In genomic region chr19:23968862-23969225, GRCm38 (mm10) we compare ENCODE assay signal across 24 mouse cellular contexts.
DNase-seq lines count a peak whose midpoint lies in the region; ATAC-seq and TF ChIP-seq lines count a peak whose summit lies in the region.
"Had no signal": no experiment of that assay in that cellular context is flagged by ENCODE, and none has a peak within 500 bp of the region (broad histone marks: within the 10 kb centered on the region; RNA-seq: fewer than 3 reads in every experiment).

No protein-coding gene starts in this region.

- H3K36me3 ChIP-seq in heart, embryonic 11.5 days (ENCODE audit: control insufficient read depth, insufficient read depth, low read length): no peaks in the 10 kb centered on the region
- H3K36me3 ChIP-seq in heart, embryonic 16.5 days (ENCODE audit: control insufficient read depth, insufficient read depth): no peaks in the 10 kb centered on the region
- H3K36me3 ChIP-seq in lung, postnatal 0 days (ENCODE audit: insufficient read depth, low read length): 0 out of 2 replicates have a peak, but pooled peaks cover 5% of the 10 kb centered on the region
- H3K36me3 ChIP-seq: stomach, embryonic 15.5 days had no signal

- no peak overlapping the region for H3K4me3 ChIP-seq in heart, embryonic 11.5 days (ENCODE audit: low read depth, low read length)
- H3K4me3 ChIP-seq in heart, embryonic 16.5 days (ENCODE audit: low read length): no peak overlapping the region
- no peak overlapping the region for H3K4me3 ChIP-seq in lung, postnatal 0 days (ENCODE audit: low read depth, low read length)
- H3K4me3 ChIP-seq: erythroblast, embryonic 14.5 days; stomach, embryonic 15.5 days had no signal

- ATAC-seq in heart, embryonic 11.5 days (replicated peaks; ENCODE audit: insufficient number of reproducible peaks, low FRiP score, low TSS enrichment): no peak
- ATAC-seq in heart, embryonic 16.5 days (replicated peaks; ENCODE audit: extremely low read depth, insufficient read depth, low FRiP score): no peak
- ATAC-seq in lung, postnatal 0 days: no peak
- ATAC-seq: CD4-positive, CD25-positive, alpha-beta regulatory T cell, adult 4 months; forebrain, postnatal 0 days; midbrain, embryonic 16.5 days had no signal

- 82% methylated on average over 2 of the region's 2 CpGs for WGBS in heart, embryonic 11.5 days (ENCODE audit: insufficient replicate concordance)
- WGBS in heart, embryonic 16.5 days: 69% methylated on average over 2 of the region's 2 CpGs
- WGBS in lung, postnatal 0 days: 63% methylated on average over 2 of the region's 2 CpGs

- H3K4me2 ChIP-seq in heart, embryonic 11.5 days: no peak overlapping the region
- no peak overlapping the region for H3K4me2 ChIP-seq in heart, embryonic 16.5 days (ENCODE audit: low read depth, low read length)
- H3K4me2 ChIP-seq in lung, postnatal 0 days (replicated peaks; ENCODE audit: low read depth, low read length): no peak overlapping the region
- H3K4me2 ChIP-seq: hindbrain, embryonic 14.5 days; midbrain, embryonic 11.5 days; stomach, embryonic 15.5 days had no signal

- peak overlapping the region; percentile 38; the same call in 1 of the 2 replicates for H3K27ac ChIP-seq in heart, embryonic 11.5 days (ENCODE audit: low read depth, low read length)
- peak overlapping the region; percentile 80 for H3K27ac ChIP-seq in heart, embryonic 16.5 days (ENCODE audit: low read length)
- H3K27ac ChIP-seq in lung, postnatal 0 days (ENCODE audit: low read length): peak overlapping the region; percentile 83
- H3K27ac ChIP-seq: hindbrain, embryonic 14.5 days; liver, embryonic 14.5 days; stomach, embryonic 15.5 days had no signal

- no peaks in the 10 kb centered on the region for H3K9me3 ChIP-seq in heart, embryonic 11.5 days (replicated peaks; ENCODE audit: control insufficient read depth, low read length)
- H3K9me3 ChIP-seq in heart, embryonic 16.5 days (replicated peaks; ENCODE audit: control insufficient read depth, low read length): no peaks in the 10 kb centered on the region
- H3K9me3 ChIP-seq in lung, postnatal 0 days (ENCODE audit: low read length): no peaks in the 10 kb centered on the region
- H3K9me3 ChIP-seq: stomach, embryonic 15.5 days had no signal

- H3K4me1 ChIP-seq in heart, embryonic 11.5 days (ENCODE audit: control insufficient read depth, insufficient read depth, low read length): peaks cover 46% of the 10 kb centered on the region
- peaks cover 69% of the 10 kb centered on the region for H3K4me1 ChIP-seq in heart, embryonic 16.5 days (ENCODE audit: control insufficient read depth, insufficient read depth, low read length)
- H3K4me1 ChIP-seq in lung, postnatal 0 days (ENCODE audit: insufficient read depth, low read depth, low read length): peaks cover 8% of the 10 kb centered on the region; the same call in 1 of the 2 replicates

- intact Hi-C loops in heart, postnatal 14 days (cut with DNase I): loop anchor here (5.0 to 10.0 kb wide), 4 partner anchors 128 to 306 kb away; partner anchors contain the start of genes Apba1 and Ptar1

- TF ChIP-seq CTCF in lung, postnatal 0 days (IDR thresholded peaks at IDR 0.05): 0 out of 2 replicates have a peak, but pooled peaks have one; percentile 2

- no peaks in the 10 kb centered on the region for H3K27me3 ChIP-seq in heart, embryonic 11.5 days (ENCODE audit: control insufficient read depth, insufficient read depth, low read length)
- H3K27me3 ChIP-seq in heart, embryonic 16.5 days (ENCODE audit: control insufficient read depth, insufficient read depth, low read length): no peaks in the 10 kb centered on the region
- H3K27me3 ChIP-seq in lung, postnatal 0 days (replicated peaks; ENCODE audit: insufficient read depth, low read length): no peaks in the 10 kb centered on the region
- H3K27me3 ChIP-seq: stomach, embryonic 15.5 days had no signal

- TF ChIP-seq EP300 in lung, postnatal 0 days (IDR thresholded peaks at IDR 0.05): no peak

- no peak for DNase-seq in heart, adult 8-10 months (ENCODE audit: low spot score)
- DNase-seq in heart, postnatal 14 days: no peak
- no peak for DNase-seq in lung, postnatal 0 days (ENCODE audit: low spot score)
- no peak for DNase-seq in lung, postnatal 14 days
- DNase-seq in layer of hippocampus, postnatal 14 days (ENCODE audit: low spot score in 2 of 2): no peak
- DNase-seq: adrenal gland, adult 8-10 months; cerebellum, adult 2 months; cerebellum, postnatal 14 days; forebrain, postnatal 0 days; gastrocnemius, postnatal 10 days; kidney, adult 9 months; kidney, postnatal 14 days; layer of hippocampus, adult 9-11 months; liver; right cerebral cortex, postnatal 25 days had no signal

- no peak overlapping the region for H3K9ac ChIP-seq in heart, embryonic 11.5 days (ENCODE audit: low read depth, low read length)
- no peak overlapping the region for H3K9ac ChIP-seq in heart, embryonic 16.5 days (ENCODE audit: low read length)
- H3K9ac ChIP-seq in lung, postnatal 0 days (replicated peaks; ENCODE audit: low read depth): no peak overlapping the region
- H3K9ac ChIP-seq: forebrain, postnatal 0 days; hindbrain, embryonic 14.5 days; liver, embryonic 14.5 days; stomach, embryonic 15.5 days had no signal
